Mouse (Mus musculus): ENCODE data around the gene Lcn6. TPM values are rescaled to one million over a fixed set of nuclear protein-coding genes. Genes with fewer than 3 reads are reported as not detected.

The Lcn6 gene
- total RNA-seq (2021), result not detected

GRCm38 (mm10) chr2:25676486-25676885, at the start of gene Lcn6:
Gene Lcn6, plus strand, starts transcription at chr2:25676786.
- no peak for DNase-seq (ENCODE audit: extremely low spot score in 1 of 2, low spot score in 2 of 2)
- intact Hi-C loops (cut with DNase I), result no loop called here

DNA sequence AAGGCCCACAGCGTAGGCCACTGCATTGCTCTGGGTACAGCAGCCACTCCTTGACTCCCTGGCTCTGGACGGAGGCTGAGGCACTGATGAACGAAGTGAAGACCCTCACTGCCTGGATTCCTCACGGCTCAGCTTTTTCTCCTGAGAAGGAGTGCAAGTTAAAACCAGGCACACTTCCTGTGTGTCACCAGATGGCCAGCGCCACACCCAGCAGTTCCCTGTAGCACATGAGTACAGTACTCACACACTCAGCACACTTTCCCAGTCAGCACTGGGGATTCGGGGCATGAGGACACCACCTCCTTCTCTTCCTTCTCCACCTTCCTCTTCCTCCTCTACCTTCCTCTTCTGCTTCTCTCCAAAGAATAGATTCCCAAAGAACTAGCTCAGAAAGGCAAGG, 48.8 kb upstream of the Lcn6 start, which contains the start of gene Fcna:
Gene Fcna, minus strand, starts transcription at position 220 of the 400 bp plus-strand sequence.
- intact Hi-C loops (cut with DNase I), result no loop called here

GRCm38 (mm10) chr2:25628738-25629137, 47.8 kb upstream of the Lcn6 start:
- DNase-seq (ENCODE audit: extremely low spot score in 1 of 2, low spot score in 2 of 2), result no peak
- intact Hi-C loops (cut with DNase I), result no loop called here

More for the DNA sequence above, 48.8 kb upstream of the Lcn6 start, which contains the start of gene Fcna:
- no peak for DNase-seq (ENCODE audit: extremely low spot score in 1 of 2, low spot score in 2 of 2)

DNA sequence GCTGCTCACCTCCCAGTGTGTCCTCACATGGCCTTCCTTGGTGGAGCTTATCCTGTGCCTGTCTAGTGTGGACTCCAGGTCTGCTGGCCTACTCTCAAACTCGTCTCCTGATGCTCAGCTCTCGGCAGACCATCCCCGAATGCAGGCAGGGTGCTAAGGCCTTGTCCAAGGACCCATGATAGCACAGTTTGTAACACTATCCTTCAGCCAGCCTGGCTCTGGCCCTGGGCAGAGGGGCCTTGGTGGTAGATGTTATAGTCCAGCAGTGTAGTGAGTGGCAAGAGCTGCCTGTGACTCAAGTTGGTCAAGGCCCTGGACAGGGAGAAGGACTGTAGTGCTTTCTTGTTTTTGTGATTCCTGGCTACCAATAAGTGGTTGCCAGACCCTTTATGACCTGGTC, 43.0 kb upstream of the Lcn6 start:
- intact Hi-C loops (cut with DNase I), result no loop called here
- no peak for DNase-seq (ENCODE audit: extremely low spot score in 1 of 2, low spot score in 2 of 2)

DNA sequence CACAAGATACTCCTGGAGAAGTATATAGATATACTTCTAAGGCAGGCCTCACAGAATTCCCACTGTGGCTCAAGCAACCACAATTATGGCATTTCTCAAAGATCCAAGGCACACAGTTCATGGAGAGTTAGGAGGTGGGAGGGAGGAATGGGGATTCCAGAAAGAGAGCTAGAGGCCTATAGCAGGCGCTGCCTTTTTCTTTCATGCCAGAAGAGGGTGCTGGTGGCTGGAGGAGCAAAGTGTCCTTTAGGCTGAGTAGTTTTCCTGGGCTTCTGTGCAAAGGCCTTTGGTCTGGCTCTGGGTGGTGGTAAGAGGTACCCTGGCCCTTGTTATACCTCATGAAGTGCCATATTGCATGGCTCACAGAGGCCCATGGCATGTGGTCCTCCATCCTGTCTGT, 42.5 kb upstream of the Lcn6 start:
- no peak for DNase-seq (ENCODE audit: extremely low spot score in 1 of 2, low spot score in 2 of 2)
- intact Hi-C loops (cut with DNase I), result no loop called here

GRCm38 (mm10) chr2:25639890-25640289, 36.7 kb upstream of the Lcn6 start:
- intact Hi-C loops (cut with DNase I), result no loop called here
- peak; percentile 32 to 46 for DNase-seq (ENCODE audit: extremely low spot score in 1 of 2, low spot score in 2 of 2)

GRCm38 (mm10) chr2:25652902-25653301, 23.7 kb upstream of the Lcn6 start, which contains the start of gene Lcn8:
Gene Lcn8, plus strand, starts transcription at chr2:25653120.
- DNase-seq (ENCODE audit: extremely low spot score in 1 of 2, low spot score in 2 of 2), result no peak
- intact Hi-C loops (cut with DNase I), result no loop called here

GRCm38 (mm10) chr2:25654502-25654901, 22.1 kb upstream of the Lcn6 start:
- intact Hi-C loops (cut with DNase I), result no loop called here
- no peak for DNase-seq (ENCODE audit: extremely low spot score in 1 of 2, low spot score in 2 of 2)

- DNase-seq (ENCODE audit: extremely low spot score in 1 of 2, low spot score in 2 of 2), result peak in 1 of 2 experiments; percentile 14
These were observed 19.9 kb upstream of the Lcn6 start for GRCm38 (mm10) chr2:25656691-25657090.

GRCm38 (mm10) chr2:25657246-25657645, 19.3 kb upstream of the Lcn6 start:
- DNase-seq (ENCODE audit: extremely low spot score in 1 of 2, low spot score in 2 of 2), result peak in 1 of 2 experiments; percentile 9

More at GRCm38 (mm10) chr2:25656691-25657090, 19.9 kb upstream of the Lcn6 start:
- intact Hi-C loops (cut with DNase I), result no loop called here

GRCm38 (mm10) chr2:25657652-25658051, 18.9 kb upstream of the Lcn6 start, which contains the start of gene Lcn5:
Gene Lcn5, plus strand, starts transcription at chr2:25657952.
- intact Hi-C loops (cut with DNase I), result no loop called here
- DNase-seq (ENCODE audit: extremely low spot score in 1 of 2, low spot score in 2 of 2), result no peak

More at GRCm38 (mm10) chr2:25657246-25657645, 19.3 kb upstream of the Lcn6 start:
- intact Hi-C loops (cut with DNase I), result no loop called here

GRCm38 (mm10) chr2:25660279-25660678, 16.3 kb upstream of the Lcn6 start:
- intact Hi-C loops (cut with DNase I), result no loop called here
- DNase-seq (ENCODE audit: extremely low spot score in 1 of 2, low spot score in 2 of 2), result no peak

DNA sequence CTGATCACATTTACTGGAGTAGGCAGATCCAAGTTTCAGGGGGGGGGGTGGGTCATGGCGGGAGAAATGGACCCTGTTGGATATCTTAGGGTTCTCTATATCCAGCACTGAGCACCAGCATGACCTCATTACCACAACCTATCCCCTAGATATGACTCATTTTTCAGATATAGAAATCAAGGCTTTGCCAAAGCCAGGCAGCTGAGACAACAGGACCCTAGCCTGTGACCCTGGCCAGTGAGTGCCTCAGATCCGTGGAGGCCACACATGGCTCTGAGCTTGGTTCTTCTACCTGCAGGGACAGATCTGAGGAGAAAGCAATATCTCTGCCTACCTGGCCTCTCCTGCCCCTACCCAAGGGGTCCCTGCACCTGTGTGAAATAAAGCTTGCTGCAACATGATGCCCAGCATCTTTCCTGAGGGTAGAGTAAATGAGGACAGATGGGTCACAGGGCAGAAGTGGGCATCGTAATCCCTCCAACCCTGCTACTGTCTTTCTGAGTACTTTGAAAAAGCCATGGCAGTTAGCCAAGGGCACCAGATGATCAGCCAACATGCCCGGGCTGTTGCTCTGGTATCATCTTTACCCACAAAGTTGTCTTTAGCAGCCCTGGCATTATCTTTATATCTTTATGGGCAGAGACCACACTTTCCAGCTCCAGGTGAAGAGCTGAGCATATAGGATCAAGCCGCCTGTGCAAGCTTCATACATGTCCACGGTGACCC, 15.2 kb upstream of the Lcn6 start:
- intact Hi-C loops (cut with DNase I), result no loop called here
- no peak for DNase-seq (ENCODE audit: extremely low spot score in 1 of 2, low spot score in 2 of 2)

DNA sequence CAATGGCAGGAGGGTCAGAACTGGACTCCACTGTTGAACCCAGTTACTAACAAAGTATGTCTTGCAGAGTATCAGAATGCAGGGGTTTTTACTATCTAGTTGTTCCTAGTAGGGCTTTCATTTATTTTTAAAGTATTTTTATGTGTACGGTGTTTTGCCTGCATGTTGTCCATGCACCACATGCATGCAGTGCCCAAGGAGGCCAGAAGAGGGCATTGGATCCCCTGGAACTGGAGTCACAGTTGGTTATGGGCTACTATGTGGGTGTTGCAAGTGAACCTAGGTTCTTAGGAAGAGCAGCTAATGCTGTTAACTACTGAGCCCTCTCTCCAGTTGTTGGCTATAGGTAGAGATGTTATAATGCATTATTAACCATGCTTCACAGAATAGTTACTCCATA, 13.1 kb upstream of the Lcn6 start:
- DNase-seq (ENCODE audit: extremely low spot score in 1 of 2, low spot score in 2 of 2), result peak in 1 of 2 experiments; percentile 50
- intact Hi-C loops (cut with DNase I), result no loop called here

- intact Hi-C loops (cut with DNase I), result no loop called here
- DNase-seq (ENCODE audit: extremely low spot score in 1 of 2, low spot score in 2 of 2), result no peak
These were observed 12.5 kb upstream of the Lcn6 start for GRCm38 (mm10) chr2:25664125-25664524.

GRCm38 (mm10) chr2:25666516-25666915, 10.1 kb upstream of the Lcn6 start:
- no peak for DNase-seq (ENCODE audit: extremely low spot score in 1 of 2, low spot score in 2 of 2)
- intact Hi-C loops (cut with DNase I), result no loop called here

DNA sequence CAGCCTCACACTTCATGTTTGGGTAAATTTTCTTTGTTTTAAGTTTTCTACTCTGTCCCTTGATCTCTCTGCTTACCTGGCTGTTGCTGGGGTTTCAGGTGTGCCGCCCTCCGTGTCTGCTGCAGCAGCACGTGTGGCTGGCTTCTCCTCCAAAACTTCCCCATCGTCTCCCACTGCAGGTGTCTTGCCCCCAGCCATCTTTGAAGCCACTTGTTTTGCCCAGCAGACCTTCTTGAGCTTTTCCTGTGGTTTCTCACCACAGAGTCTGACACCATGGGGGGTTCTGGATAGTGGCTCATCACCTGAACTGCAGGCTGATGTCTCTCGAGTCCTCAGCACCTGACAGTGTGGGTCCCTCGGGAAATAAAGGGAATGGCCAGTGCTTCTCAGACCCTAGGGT, 3.0 kb downstream of the Lcn6 start:
- intact Hi-C loops (cut with DNase I), result no loop called here
- no peak for DNase-seq (ENCODE audit: extremely low spot score in 1 of 2, low spot score in 2 of 2)

DNA sequence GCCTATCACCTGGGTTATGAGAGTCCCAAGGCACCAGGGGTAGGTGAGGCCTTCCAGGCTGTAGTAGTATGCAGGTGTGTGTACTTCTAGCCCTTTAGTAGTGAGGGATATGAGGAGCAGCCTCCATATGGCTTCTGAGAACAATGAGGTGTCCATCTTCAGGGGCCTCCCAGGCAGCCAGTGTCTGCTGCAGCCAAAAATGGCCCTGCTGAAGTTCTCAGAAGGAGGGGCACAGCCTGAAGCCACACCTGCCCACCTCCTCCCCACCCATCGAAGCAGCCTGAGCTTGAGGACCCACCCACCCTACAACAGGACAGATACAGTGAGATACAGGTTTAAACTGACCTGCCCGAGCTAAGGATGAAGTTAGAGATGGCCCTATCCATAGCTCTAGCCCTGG, 5.8 kb downstream of the Lcn6 start, which contains the start of gene Lcn10:
Gene Lcn10, plus strand, starts transcription at position 301 of the 400 bp plus-strand sequence.
- no peak for DNase-seq (ENCODE audit: extremely low spot score in 1 of 2, low spot score in 2 of 2)
- intact Hi-C loops (cut with DNase I), result no loop called here

- DNase-seq (ENCODE audit: extremely low spot score in 1 of 2, low spot score in 2 of 2), result no peak
- intact Hi-C loops (cut with DNase I), result no loop called here
These were observed 10.4 kb downstream of the Lcn6 start for GRCm38 (mm10) chr2:25686941-25687340.

GRCm38 (mm10) chr2:25694605-25695004, 18.0 kb downstream of the Lcn6 start:
- intact Hi-C loops (cut with DNase I), result no loop called here
- DNase-seq (ENCODE audit: extremely low spot score in 1 of 2, low spot score in 2 of 2), result peak in 1 of 2 experiments; percentile 62

Data from left cerebral cortex, postnatal 10 days (tissue).